Mouse (Mus musculus) kidney, embryonic 16.5 days (tissue): ENCODE results near the gene Hoxb3. TPM values are rescaled to one million over a fixed set of nuclear protein-coding genes. Genes with fewer than 3 reads are reported as not detected.

Experiments
- ATAC-seq: fragments of 200-750 bp; cut with Nextera tagmentation; 2 replicates; pipeline ENCODE4 v1.8.0; 2017; ENCODE audit warnings: moderate TSS enrichment; ENCODE audit not compliant: low FRiP score, low TSS enrichment
- H3K27ac ChIP-seq: fragments of 300-500 bp; sonication (generic); 2 replicates; pipeline ENCODE4 v1.5.1; 2014; ENCODE audit warnings: low read length
- H3K27me3 ChIP-seq: fragments of 300-500 bp; sonication (generic); 2 replicates; pipeline ENCODE4 v1.6.1; 2014; ENCODE audit warnings: low read length, control low read depth, mixed read lengths; ENCODE audit not compliant: insufficient read depth
- H3K36me3 ChIP-seq: fragments of 300-500 bp; sonication (generic); 2 replicates; pipeline ENCODE4 v1.6.1; 2014; ENCODE audit warnings: low read length, control low read depth, mixed read lengths; ENCODE audit not compliant: insufficient read depth
- H3K4me1 ChIP-seq: fragments of 300-500 bp; sonication (generic); 2 replicates; pipeline ENCODE4 v1.6.1; 2014; ENCODE audit warnings: low read length, control low read depth, mixed read lengths; ENCODE audit not compliant: insufficient read depth
- H3K4me2 ChIP-seq: fragments of 300-500 bp; sonication (generic); replicated peaks from 2 replicates; pipeline ENCODE4 v1.6.1; 2014; ENCODE audit warnings: low read depth, low read length
- H3K4me3 ChIP-seq: fragments of 300-500 bp; sonication (generic); 2 replicates; pipeline ENCODE4 v1.5.1; 2014; ENCODE audit warnings: mild to moderate bottlenecking, low read length
- H3K9ac ChIP-seq: fragments of 300-500 bp; sonication (generic); replicated peaks from 2 replicates; pipeline ENCODE4 v1.6.1; 2014; ENCODE audit warnings: low read length
- H3K9me3 ChIP-seq: fragments of 300-500 bp; sonication (generic); 2 replicates; pipeline ENCODE4 v1.6.1; 2016; ENCODE audit warnings: low read length, control low read depth
- WGBS: fragments of 180-500 bp; shearing (Covaris S2); extraction: QIAGEN DNeasy Blood & Tissue Kit; methylation state at CpG from one replicate; pipeline ENCODE4 v1.1.7; 2014; 5-methylcytosine and 5-hydroxymethylcytosine counted together
- polyA plus RNA-seq: library from polyadenylated mRNA; unstranded; fragments of >200 nt; fragmentation: Nextera tagmentation; extraction: Ambion mirVana; gene quantifications from 2 replicates; pipeline ENCODE4 v1.2.1, GENCODE M21; 2015

Hoxb3 gene
- polyA plus RNA-seq, result 3.7 and 4.3 TPM in 2 replicates

- Histone ChIP-seq H3K4me1 (peaks cover 75% of the 10 kb centered on the region), H3K9me3 (no peaks in the 10 kb centered on the region), H3K9ac (peak within 1 kb of the TSS; percentile 90), H3K4me3 (peak within 1 kb of the TSS; percentile 71), H3K27ac (peak within 1 kb of the TSS; percentile 99), H3K4me2 (peak within 1 kb of the TSS; percentile 90), H3K27me3 (no peaks in the 10 kb centered on the region), H3K36me3 (no peaks in the 10 kb centered on the region; the same call in 1 of the 2 replicates)
- 26% methylated on average over 10 of the region's 10 CpGs for WGBS
- ATAC-seq, result no peak
Observed at GRCm38 (mm10) chr11:96323154-96323553, at the start of gene Hoxb3. Gene Hoxb3, plus strand, starts transcription at chr11:96323326.

GRCm38 (mm10) chr11:96274428-96274827 lies 48.7 kb upstream of the Hoxb3 start:
- H3K36me3 ChIP-seq, result no peaks in the 10 kb centered on the region
- H3K27me3 ChIP-seq, result no peaks in the 10 kb centered on the region; the same call in 1 of the 2 replicates
- H3K27ac ChIP-seq, result peak overlapping the region; percentile 16; the same call in 1 of the 2 replicates
- no peaks in the 10 kb centered on the region for H3K9me3 ChIP-seq
- ATAC-seq, result no peak
- peak overlapping the region; percentile 85; the same call in 1 of the 2 replicates for H3K9ac ChIP-seq
- 51% methylated on average over 10 of the region's 10 CpGs for WGBS
- H3K4me1 ChIP-seq, result peaks cover 68% of the 10 kb centered on the region
- H3K4me2 ChIP-seq, result peak overlapping the region; percentile 86
- peak overlapping the region; percentile 71 for H3K4me3 ChIP-seq

- ATAC-seq, result no peak
- peak overlapping the region; percentile 78 for H3K9ac ChIP-seq
Observed at GRCm38 (mm10) chr11:96275896-96276295, 47.2 kb upstream of the Hoxb3 start.

GRCm38 (mm10) chr11:96277151-96278044 lies 45.7 kb upstream of the Hoxb3 start:
- H3K4me2 ChIP-seq, result peak overlapping the region; percentile 90
- no peaks in the 10 kb centered on the region for H3K27me3 ChIP-seq

More at GRCm38 (mm10) chr11:96275896-96276295, 47.2 kb upstream of the Hoxb3 start:
- peak overlapping the region; percentile 86 for H3K27ac ChIP-seq
- peak overlapping the region; percentile 90 for H3K4me2 ChIP-seq
- peaks cover 65% of the 10 kb centered on the region for H3K4me1 ChIP-seq
- no peaks in the 10 kb centered on the region for H3K27me3 ChIP-seq
- no peaks in the 10 kb centered on the region for H3K9me3 ChIP-seq
- H3K36me3 ChIP-seq, result no peaks in the 10 kb centered on the region
- H3K4me3 ChIP-seq, result no peak overlapping the region
- 33% methylated on average over 4 of the region's 4 CpGs for WGBS

GRCm38 (mm10) chr11:96278324-96278723 lies 44.8 kb upstream of the Hoxb3 start:
- no peak for ATAC-seq
- WGBS, result 7% methylated on average over 14 of the region's 14 CpGs
- no peaks in the 10 kb centered on the region for H3K36me3 ChIP-seq
- peaks cover 62% of the 10 kb centered on the region for H3K4me1 ChIP-seq
- H3K9ac ChIP-seq, result peak overlapping the region; percentile 78
- H3K27me3 ChIP-seq, result no peaks in the 10 kb centered on the region
- peak overlapping the region; percentile 84 for H3K4me3 ChIP-seq
- H3K27ac ChIP-seq, result peak overlapping the region; percentile 86
- H3K9me3 ChIP-seq, result no peaks in the 10 kb centered on the region
- H3K4me2 ChIP-seq, result peak overlapping the region; percentile 90

More at GRCm38 (mm10) chr11:96277151-96278044, 45.7 kb upstream of the Hoxb3 start:
- 4% methylated on average over 35 of the region's 35 CpGs for WGBS
- Histone ChIP-seq H3K4me3 (peak overlapping the region; percentile 84), H3K9ac (peak overlapping the region; percentile 78), H3K36me3 (no peaks in the 10 kb centered on the region), H3K4me1 (peaks cover 69% of the 10 kb centered on the region), H3K9me3 (no peaks in the 10 kb centered on the region), H3K27ac (peak overlapping the region; percentile 86)
- no peak for ATAC-seq

GRCm38 (mm10) chr11:96278773-96279172 lies 44.4 kb upstream of the Hoxb3 start:
- H3K27me3 ChIP-seq, result no peaks in the 10 kb centered on the region
- WGBS, result 0% methylated on average over 9 of the region's 9 CpGs

GRCm38 (mm10) chr11:96279421-96280233 lies 43.5 kb upstream of the Hoxb3 start:
- no peaks in the 10 kb centered on the region for H3K9me3 ChIP-seq
- H3K4me3 ChIP-seq, result peak overlapping the region; percentile 84
- H3K4me1 ChIP-seq, result peaks cover 53% of the 10 kb centered on the region
- 6% methylated on average over 31 of the region's 31 CpGs for WGBS
- H3K27me3 ChIP-seq, result no peaks in the 10 kb centered on the region
- H3K4me2 ChIP-seq, result peak overlapping the region; percentile 90
- no peak for ATAC-seq
- no peaks in the 10 kb centered on the region for H3K36me3 ChIP-seq
- peak overlapping the region; percentile 100 for H3K27ac ChIP-seq
- peak overlapping the region; percentile 79 for H3K9ac ChIP-seq

More at GRCm38 (mm10) chr11:96278773-96279172, 44.4 kb upstream of the Hoxb3 start:
- no peaks in the 10 kb centered on the region for H3K36me3 ChIP-seq
- no peak overlapping the region; the same call in 1 of the 2 replicates for H3K9ac ChIP-seq
- H3K9me3 ChIP-seq, result no peaks in the 10 kb centered on the region
- H3K4me3 ChIP-seq, result peak overlapping the region; percentile 84
- peak overlapping the region; percentile 100; the same call in 1 of the 2 replicates for H3K27ac ChIP-seq
- peaks cover 58% of the 10 kb centered on the region for H3K4me1 ChIP-seq
- peak; percentile 55; the same call in 1 of the 2 replicates for ATAC-seq
- H3K4me2 ChIP-seq, result peak overlapping the region; percentile 90

GRCm38 (mm10) chr11:96280399-96281378 lies 42.4 kb upstream of the Hoxb3 start:
- WGBS, result 22% methylated on average over 8 of the region's 8 CpGs
- Histone ChIP-seq H3K4me1 (peaks cover 50% of the 10 kb centered on the region), H3K9me3 (no peaks in the 10 kb centered on the region), H3K27ac (peak overlapping the region; percentile 100), H3K36me3 (no peaks in the 10 kb centered on the region), H3K4me2 (peak overlapping the region; percentile 90), H3K9ac (peak overlapping the region; percentile 79), H3K27me3 (no peaks in the 10 kb centered on the region), H3K4me3 (peak overlapping the region; percentile 84)
- ATAC-seq, result no peak
